Mouse (Mus musculus) frontal cortex, adult 2 months (tissue): ENCODE results near the gene Kif26a. TPM values are rescaled to one million over a fixed set of nuclear protein-coding genes. Genes with fewer than 3 reads are reported as not detected.

ENCODE experiments used
- DNase-seq, 2 experiments: peaks; one replicate each; pipeline ENCODE4 v3.0.0; 2022; ENCODE audit warnings: low spot score in 1 of 2; ENCODE audit errors: extremely low spot score in 1 of 2
- polyA plus RNA-seq: library from polyadenylated mRNA; depleted of rRNA; stranded (reverse); fragments of >200 nt; gene quantifications from 2 replicates; pipeline ENCODE4 v1.2.3, GENCODE M21; 2012

Gene Kif26a
- polyA plus RNA-seq, 1 experiment, result 8.3 TPM

DNA sequence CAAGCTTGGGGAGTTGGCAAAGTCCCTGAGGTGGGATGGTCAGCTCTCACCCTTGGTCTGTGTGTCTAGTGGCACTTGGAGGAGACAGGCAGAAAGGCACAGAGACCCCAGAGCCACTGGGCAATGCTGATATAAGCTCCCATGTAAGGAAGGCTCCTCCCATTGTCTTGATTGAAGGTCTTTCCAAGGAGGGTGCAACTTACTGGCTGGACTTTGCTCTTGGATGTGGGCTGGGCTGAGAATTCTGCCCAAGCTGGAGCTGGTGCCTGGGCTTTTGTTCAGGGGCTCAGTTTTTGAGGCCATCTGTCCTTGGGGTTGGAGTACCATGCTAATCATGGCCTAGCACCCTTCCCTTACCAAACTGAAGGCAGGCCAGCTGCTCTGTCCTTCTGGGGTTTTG is 12.8 kb downstream of the Kif26a start:
- DNase-seq, result no peak

DNA sequence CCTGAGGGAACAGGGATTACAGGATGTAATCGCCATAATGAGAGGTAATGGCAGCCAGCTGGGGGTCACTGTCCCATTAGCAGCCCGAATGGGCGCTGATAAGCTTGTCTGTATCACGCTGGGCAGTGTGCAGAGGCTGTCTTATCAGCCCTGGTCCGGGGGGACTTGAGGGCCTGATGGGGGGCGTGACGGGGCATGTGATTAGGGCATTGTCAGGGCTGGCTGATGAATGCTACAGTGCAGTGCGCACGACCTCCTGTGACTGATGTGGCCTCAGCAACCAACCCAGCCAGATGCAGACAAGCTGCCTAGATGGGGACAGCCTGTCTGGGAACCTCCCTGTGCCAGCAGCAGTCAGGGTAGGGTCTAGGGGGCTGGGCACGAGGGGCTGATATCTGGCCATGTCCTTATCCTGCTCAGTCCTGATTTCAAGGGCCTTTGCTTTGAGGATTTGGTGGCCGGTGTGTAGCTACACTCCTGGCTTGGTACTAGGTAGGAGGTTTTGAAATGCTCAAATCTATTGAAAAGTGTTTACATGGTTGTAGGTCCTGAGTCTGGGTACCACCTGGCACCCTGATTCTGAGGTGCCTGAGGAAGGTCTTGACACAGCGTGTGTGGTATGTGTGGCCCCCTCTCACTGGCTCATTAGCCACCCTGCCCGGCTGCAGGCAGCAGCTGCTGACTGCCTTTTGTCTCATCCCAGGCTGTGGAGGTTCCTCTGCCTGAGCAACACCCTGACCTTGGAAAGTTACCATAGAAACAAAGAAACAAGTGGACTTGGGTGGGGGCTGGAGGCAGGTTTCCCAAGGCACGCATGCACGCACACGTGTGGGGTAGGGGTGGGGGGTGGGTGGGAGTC is 18.2 kb downstream of the Kif26a start:
- DNase-seq, result no peak

GRCm38 (mm10) chr12:112164840-112165219 is 18.8 kb downstream of the Kif26a start:
- no peak for DNase-seq

- no peak for DNase-seq
Measured at GRCm38 (mm10) chr12:112169240-112169639, 23.2 kb downstream of the Kif26a start.

- DNase-seq, result peak in 1 of 2 experiments; percentile 17
Measured at GRCm38 (mm10) chr12:112170671-112171574, 24.9 kb downstream of the Kif26a start.

DNA sequence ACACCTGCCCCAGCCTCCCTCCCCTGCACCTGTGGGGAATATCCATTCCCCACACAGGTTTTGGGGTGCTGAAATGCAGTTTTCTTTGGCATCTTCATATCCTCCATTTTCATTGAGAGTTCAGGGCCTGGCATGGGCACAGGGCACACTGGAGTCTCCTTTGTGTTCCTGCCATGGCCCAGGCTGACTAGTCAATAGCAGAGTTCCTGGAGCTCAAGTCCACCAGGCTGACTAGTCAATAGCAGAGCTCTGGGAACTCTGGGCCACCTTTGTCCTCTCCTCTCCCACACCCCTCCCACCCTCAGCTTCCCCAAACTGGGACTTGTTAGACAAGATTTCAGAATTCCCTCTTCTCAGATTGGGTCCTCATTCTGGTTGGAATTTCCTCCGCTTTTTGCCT is 25.6 kb downstream of the Kif26a start:
- DNase-seq, result no peak

- no peak for DNase-seq
Measured at GRCm38 (mm10) chr12:112172214-112172613, 26.2 kb downstream of the Kif26a start.

DNA sequence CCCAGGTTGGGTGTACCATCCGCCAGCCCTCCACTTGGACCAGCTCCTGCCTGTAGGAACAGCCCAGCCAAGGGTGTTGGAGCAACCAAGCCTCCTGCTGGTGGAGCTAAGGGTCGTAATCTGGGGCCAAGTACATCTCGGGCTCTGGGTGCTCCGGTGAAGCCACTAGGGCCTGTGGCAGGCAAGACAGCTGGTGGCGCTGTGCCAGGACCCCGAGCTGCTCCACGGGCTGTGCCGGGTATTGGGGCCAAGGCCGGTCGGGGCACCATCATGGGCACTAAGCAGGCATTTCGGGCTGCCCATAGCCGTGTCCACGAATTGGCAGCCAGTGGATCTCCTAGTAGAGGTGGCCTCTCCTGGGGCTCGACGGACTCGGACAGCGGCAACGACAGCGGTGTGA is 31.7 kb downstream of the Kif26a start:
- DNase-seq, result no peak

- no peak for DNase-seq
Measured at GRCm38 (mm10) chr12:112179687-112180086, 33.7 kb downstream of the Kif26a start.

DNA sequence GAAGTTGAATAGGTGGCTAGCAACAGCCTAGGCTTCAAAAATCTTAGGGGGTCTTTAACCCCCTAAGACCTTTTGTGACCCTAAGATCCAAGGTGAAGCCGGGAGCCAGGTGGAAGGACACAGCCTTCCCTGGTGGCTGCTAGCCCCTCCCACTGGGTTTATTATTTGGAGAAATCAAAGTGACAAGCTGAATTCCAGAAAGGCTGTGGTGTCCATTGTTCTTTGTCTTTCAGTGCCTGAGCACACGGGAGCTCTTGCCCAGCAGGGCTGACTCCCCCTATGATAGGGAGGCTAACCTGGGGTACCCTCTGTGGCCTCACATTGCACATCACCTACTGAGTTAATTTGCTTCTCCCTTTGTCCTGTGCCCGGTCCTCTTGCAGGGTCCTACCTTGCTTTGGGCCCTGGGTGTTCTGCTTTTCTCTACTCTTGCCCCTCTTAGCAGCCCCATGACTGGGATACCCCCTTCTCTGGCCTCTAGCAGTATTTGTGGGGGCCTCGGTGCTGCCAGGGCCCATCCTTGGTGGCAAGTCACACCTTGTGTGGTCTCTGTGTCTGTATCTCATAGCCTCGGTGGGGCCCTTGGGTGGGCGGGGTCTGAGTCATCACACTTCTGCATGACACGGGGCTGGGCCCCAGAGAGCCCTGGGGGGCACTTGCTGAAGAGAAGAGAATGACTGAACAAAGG is 36.1 kb downstream of the Kif26a start:
- no peak for DNase-seq

GRCm38 (mm10) chr12:112182609-112182955 is 36.6 kb downstream of the Kif26a start:
- DNase-seq, result no peak

DNA sequence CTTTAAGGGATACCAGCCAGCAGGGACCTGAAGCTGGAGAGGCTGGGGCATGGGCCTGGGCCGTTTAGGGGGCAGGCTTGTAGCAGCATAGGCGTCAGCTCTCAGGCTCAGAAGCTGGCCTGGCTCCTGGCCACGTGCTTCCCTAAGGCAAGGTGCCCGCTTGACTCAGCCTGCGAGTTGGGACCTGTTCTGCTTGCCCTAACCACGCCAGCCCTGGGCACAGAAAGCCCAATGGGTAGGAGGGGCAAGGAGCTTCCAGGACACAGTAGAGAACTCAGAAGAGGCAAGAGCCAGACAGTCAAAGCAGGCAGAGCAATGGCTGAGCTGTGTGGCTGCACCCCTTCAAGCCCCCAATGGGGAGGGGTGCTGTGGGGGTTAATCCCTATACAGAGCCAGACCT is 37.7 kb downstream of the Kif26a start:
- no peak for DNase-seq

DNA sequence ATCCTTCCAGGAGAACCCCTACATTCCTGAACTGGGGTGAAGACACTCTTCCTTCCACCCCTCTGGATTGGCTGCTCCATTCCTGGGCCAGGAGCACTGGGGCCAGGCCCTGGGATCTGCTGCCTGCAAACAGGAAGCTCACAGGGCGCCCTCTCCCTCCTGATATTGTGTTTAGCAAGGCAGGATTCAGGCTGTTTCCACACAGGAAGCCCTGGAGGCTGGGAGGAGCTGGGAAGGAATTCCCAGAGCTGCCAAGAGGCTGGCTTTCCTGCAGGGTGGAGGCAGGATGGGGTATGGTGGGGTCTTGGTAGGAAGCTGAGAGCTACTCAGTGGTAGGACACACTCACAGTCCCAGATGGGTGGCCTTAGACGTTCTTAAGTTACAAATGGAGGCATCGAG is 38.4 kb downstream of the Kif26a start:
- no peak for DNase-seq

- no peak for DNase-seq
Measured at GRCm38 (mm10) chr12:112186899-112187298, 40.9 kb downstream of the Kif26a start.

GRCm38 (mm10) chr12:112191753-112192152 is 45.7 kb downstream of the Kif26a start:
- DNase-seq, result peak in 1 of 2 experiments; percentile 48

GRCm38 (mm10) chr12:112195019-112195418 is 49.0 kb downstream of the Kif26a start:
- DNase-seq, result no peak

- no peak for DNase-seq
Measured at GRCm38 (mm10) chr12:112196562-112196961, 50.6 kb downstream of the Kif26a start.

DNA sequence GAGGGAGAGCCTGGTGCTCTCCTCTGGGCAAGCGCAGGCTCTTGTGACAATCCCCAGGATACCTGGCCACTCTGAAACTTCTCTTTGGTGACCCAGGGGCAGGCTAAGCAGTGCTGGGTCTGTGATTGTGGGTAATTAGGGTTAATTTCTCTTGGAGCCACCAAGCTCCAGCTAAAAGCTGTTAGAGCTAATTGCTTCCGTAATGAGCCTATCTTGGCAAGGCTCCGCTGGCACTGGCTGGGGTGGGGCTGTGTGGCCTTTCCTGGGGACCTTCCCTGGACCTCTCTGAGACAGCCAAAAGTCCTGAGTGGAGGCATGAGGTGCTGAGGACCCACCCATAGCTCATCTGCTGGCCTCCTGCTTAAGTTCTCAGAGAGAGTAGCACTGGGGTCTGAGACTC is 53.4 kb downstream of the Kif26a start:
- peak in 1 of 2 experiments; percentile 22 for DNase-seq

- no peak for DNase-seq
Measured at GRCm38 (mm10) chr12:112200045-112200444, 54.0 kb downstream of the Kif26a start.

DNA sequence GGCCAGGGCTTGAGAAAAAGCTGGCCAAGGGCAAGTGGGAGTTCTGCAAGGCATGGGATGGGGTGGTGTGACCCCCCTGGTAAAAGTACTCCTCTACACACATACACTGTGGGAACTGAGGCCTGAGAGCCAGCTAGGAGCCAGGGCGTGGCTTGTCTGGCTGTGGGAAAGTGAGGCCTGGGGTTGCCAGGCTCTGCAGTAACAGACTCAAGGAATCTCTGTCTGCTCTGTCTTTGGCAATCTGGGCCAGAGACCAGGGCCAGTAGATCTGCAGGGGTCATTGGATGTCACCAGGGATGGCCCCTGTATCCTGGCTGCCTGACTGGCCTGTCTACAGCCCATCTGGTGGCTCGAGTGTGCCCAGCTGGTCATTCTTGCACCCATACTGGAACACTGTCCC is 61.2 kb downstream of the Kif26a start:
- no peak for DNase-seq

GRCm38 (mm10) chr12:112207734-112208133 is 61.7 kb downstream of the Kif26a start:
- DNase-seq, result no peak
